Mouse (Mus musculus): ENCODE results near the gene Zfp217. TPM values are rescaled to one million over a fixed set of nuclear protein-coding genes. Genes with fewer than 3 reads are reported as not detected.

Zfp217 gene
- 5.2 and 10.4 TPM in 2 replicates for polyA plus RNA-seq (2012; rRNA removed)

DNA sequence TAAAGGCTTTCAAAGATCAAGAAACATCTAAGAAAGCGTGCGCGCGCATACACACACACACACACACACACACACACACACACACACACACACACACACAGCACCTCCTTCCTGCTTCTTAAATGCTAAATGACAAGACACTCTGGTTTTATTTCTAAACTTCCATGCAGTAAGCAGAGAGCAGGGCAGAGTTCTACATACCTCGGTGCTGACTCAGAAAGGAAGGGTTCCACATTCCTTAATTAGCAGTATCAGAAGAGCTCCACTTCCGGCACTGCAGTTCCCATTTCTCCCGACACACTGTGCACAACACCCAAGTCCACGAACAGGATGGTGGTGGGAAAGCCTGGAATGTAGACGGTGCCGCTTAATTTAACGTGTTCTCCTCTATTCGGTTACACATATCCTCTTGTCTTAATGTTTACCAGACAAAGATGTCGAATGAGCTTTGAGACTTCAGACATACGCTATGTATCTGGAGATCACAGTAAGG lies at the start of gene Zfp217:
Gene Zfp217, minus strand, starts transcription at position 443 of the 493 bp plus-strand sequence.
- 17% methylated on average over 14 of the region's 14 CpGs for WGBS
- Histone ChIP-seq H3K27me3 (ENCODE audit: control insufficient read depth, insufficient read depth, low read length) (no peaks in the 10 kb centered on the region), H3K4me1 (ENCODE audit: control insufficient read depth, insufficient read depth, insufficient read length, low read length) (peaks cover 10% of the 10 kb centered on the region; the same call in 1 of the 2 replicates), H3K27ac (ENCODE audit: insufficient read depth, low read depth, low read length) (peak within 1 kb of the TSS; percentile 81), H3K4me3 (ENCODE audit: low read depth, low read length) (no peak within 1 kb of the TSS), H3K36me3 (ENCODE audit: control insufficient read depth, insufficient read depth, low read length) (no peaks in the 10 kb centered on the region)
- TF ChIP-seq CTCF (IDR thresholded peaks at IDR 0.05; ENCODE audit: extremely low read depth, insufficient read length, insufficient replicate concordance, low read depth, low read length), result no peak
- no peak for TF ChIP-seq POLR2A (IDR thresholded peaks at IDR 0.05; ENCODE audit: low read depth, low read length)

DNA sequence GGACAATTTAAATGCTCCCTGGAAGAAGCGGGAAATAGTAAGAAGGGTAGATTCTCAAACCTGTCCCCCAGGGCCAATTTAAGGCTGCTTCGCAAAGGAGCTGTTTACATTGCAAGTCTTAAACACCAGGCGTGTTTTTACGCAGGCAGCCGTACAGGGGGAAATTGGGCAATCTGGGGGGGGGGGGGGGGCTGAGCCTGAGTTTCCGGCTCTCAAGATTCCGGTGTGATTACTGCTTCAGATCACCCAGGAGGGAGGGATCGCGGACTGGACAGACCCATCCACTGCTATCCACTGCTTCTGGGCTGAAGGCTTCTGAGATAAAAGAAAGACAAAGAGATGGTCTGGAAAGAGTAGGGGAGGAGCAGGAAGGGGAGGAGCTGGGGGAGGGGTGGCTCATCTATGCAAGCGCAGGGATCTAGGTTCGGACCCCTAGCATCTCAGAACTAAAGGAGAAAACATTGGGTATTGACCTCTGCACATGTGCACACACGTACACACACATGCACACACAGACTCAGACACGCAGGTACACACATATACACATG lies 47.7 kb upstream of the Zfp217 start:
- H3K27me3 ChIP-seq (ENCODE audit: control insufficient read depth, insufficient read depth, low read length), result no peaks in the 10 kb centered on the region
- H3K36me3 ChIP-seq (ENCODE audit: control insufficient read depth, insufficient read depth, low read length), result no peaks in the 10 kb centered on the region
- peaks cover 10% of the 10 kb centered on the region; the same call in 1 of the 2 replicates for H3K4me1 ChIP-seq (ENCODE audit: control insufficient read depth, insufficient read depth, insufficient read length, low read length)
- 81% methylated on average over 13 of the region's 13 CpGs for WGBS
- H3K27ac ChIP-seq (ENCODE audit: insufficient read depth, low read depth, low read length), result no peak overlapping the region
- no peak for TF ChIP-seq CTCF (IDR thresholded peaks at IDR 0.05; ENCODE audit: extremely low read depth, insufficient read length, insufficient replicate concordance, low read depth, low read length)
- TF ChIP-seq POLR2A (IDR thresholded peaks at IDR 0.05; ENCODE audit: low read depth, low read length), result no peak
- H3K4me3 ChIP-seq (ENCODE audit: low read depth, low read length), result no peak overlapping the region

- Histone ChIP-seq H3K27ac (ENCODE audit: insufficient read depth, low read depth, low read length) (no peak overlapping the region), H3K4me3 (ENCODE audit: low read depth, low read length) (no peak overlapping the region), H3K27me3 (ENCODE audit: control insufficient read depth, insufficient read depth, low read length) (no peaks in the 10 kb centered on the region), H3K4me1 (ENCODE audit: control insufficient read depth, insufficient read depth, insufficient read length, low read length) (peaks cover 11% of the 10 kb centered on the region; the same call in 1 of the 2 replicates), H3K36me3 (ENCODE audit: control insufficient read depth, insufficient read depth, low read length) (no peaks in the 10 kb centered on the region)
- WGBS, result 95% methylated on average over 12 of the region's 12 CpGs
- TF ChIP-seq CTCF (IDR thresholded peaks at IDR 0.05; ENCODE audit: extremely low read depth, insufficient read length, insufficient replicate concordance, low read depth, low read length) (no peak), POLR2A (IDR thresholded peaks at IDR 0.05; ENCODE audit: low read depth, low read length) (no peak)
Observed at GRCm38 (mm10) chr2:170194845-170195244, 46.9 kb upstream of the Zfp217 start.

DNA sequence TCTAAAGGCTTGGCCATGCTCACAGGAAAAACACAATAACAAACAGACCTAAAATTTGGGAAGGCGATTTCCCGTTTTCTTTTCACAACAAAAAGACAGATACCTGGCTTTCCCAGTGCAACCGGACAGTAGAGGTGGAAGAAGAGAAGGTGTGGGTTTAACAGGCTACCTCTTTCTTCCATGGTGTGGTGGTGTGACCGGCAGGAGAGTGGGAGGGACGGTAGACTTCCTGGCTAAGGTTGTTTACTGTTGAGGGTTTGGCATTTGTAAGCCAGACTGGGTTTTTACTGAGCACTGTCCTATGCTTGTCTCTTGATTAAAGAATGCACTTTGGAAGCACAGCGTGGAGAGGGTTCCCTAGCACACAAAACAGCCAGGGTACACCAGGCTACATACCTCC lies 45.9 kb upstream of the Zfp217 start:
- WGBS, result 24% methylated on average over 6 of the region's 6 CpGs
- H3K27me3 ChIP-seq (ENCODE audit: control insufficient read depth, insufficient read depth, low read length), result no peaks in the 10 kb centered on the region
- no peak overlapping the region for H3K4me3 ChIP-seq (ENCODE audit: low read depth, low read length)
- H3K4me1 ChIP-seq (ENCODE audit: control insufficient read depth, insufficient read depth, insufficient read length, low read length), result peaks cover 15% of the 10 kb centered on the region; the same call in 1 of the 2 replicates
- H3K27ac ChIP-seq (ENCODE audit: insufficient read depth, low read depth, low read length), result peak overlapping the region; percentile 96
- no peak for TF ChIP-seq CTCF (IDR thresholded peaks at IDR 0.05; ENCODE audit: extremely low read depth, insufficient read length, insufficient replicate concordance, low read depth, low read length)
- no peak for TF ChIP-seq POLR2A (IDR thresholded peaks at IDR 0.05; ENCODE audit: low read depth, low read length)
- H3K36me3 ChIP-seq (ENCODE audit: control insufficient read depth, insufficient read depth, low read length), result no peaks in the 10 kb centered on the region

- H3K27ac ChIP-seq (ENCODE audit: insufficient read depth, low read depth, low read length), result peak overlapping the region; percentile 96
Observed at GRCm38 (mm10) chr2:170193211-170193610, 45.3 kb upstream of the Zfp217 start.

DNA sequence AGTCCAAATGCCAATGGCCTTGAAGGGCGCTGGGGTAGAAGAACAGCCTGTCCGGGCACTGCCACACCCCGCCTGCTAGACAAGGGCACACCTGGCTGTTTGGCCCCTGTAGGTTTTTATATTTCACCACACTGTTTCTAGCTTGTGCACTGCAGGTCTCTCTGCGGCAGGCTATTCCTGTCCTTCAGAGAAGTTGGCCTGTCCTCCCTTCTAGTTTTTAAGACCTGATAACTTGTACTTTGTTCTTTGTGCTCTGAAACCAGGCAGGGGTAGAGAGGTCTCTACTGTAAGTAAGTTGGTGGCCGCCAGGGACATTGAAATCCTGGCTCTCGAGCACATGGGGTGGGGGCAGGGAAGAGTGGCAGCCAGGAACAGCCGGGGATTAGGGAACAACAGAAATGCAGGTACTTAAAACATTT lies 44.8 kb upstream of the Zfp217 start:
- Histone ChIP-seq H3K36me3 (ENCODE audit: control insufficient read depth, insufficient read depth, low read length) (no peaks in the 10 kb centered on the region), H3K27me3 (ENCODE audit: control insufficient read depth, insufficient read depth, low read length) (no peaks in the 10 kb centered on the region), H3K27ac (ENCODE audit: insufficient read depth, low read depth, low read length) (peak overlapping the region; percentile 96), H3K4me3 (ENCODE audit: low read depth, low read length) (no peak overlapping the region), H3K4me1 (ENCODE audit: control insufficient read depth, insufficient read depth, insufficient read length, low read length) (peaks cover 15% of the 10 kb centered on the region)
- TF ChIP-seq CTCF (IDR thresholded peaks at IDR 0.05; ENCODE audit: extremely low read depth, insufficient read length, insufficient replicate concordance, low read depth, low read length) (peak; percentile 31; the same call in 1 of the 2 replicates), POLR2A (IDR thresholded peaks at IDR 0.05; ENCODE audit: low read depth, low read length) (no peak)
- WGBS, result 12% methylated on average over 7 of the region's 7 CpGs

More at GRCm38 (mm10) chr2:170193211-170193610, 45.3 kb upstream of the Zfp217 start:
- WGBS, result 8% methylated on average over 10 of the region's 10 CpGs
- Histone ChIP-seq H3K4me1 (ENCODE audit: control insufficient read depth, insufficient read depth, insufficient read length, low read length) (peaks cover 15% of the 10 kb centered on the region), H3K4me3 (ENCODE audit: low read depth, low read length) (peak overlapping the region; percentile 37), H3K27me3 (ENCODE audit: control insufficient read depth, insufficient read depth, low read length) (no peaks in the 10 kb centered on the region), H3K36me3 (ENCODE audit: control insufficient read depth, insufficient read depth, low read length) (no peaks in the 10 kb centered on the region)
- TF ChIP-seq POLR2A (IDR thresholded peaks at IDR 0.05; ENCODE audit: low read depth, low read length) (no peak), CTCF (IDR thresholded peaks at IDR 0.05; ENCODE audit: extremely low read depth, insufficient read length, insufficient replicate concordance, low read depth, low read length) (no peak)

GRCm38 (mm10) chr2:170188721-170189120 lies 40.8 kb upstream of the Zfp217 start:
- Histone ChIP-seq H3K36me3 (ENCODE audit: control insufficient read depth, insufficient read depth, low read length) (no peaks in the 10 kb centered on the region), H3K4me3 (ENCODE audit: low read depth, low read length) (no peak overlapping the region), H3K4me1 (ENCODE audit: control insufficient read depth, insufficient read depth, insufficient read length, low read length) (peaks cover 16% of the 10 kb centered on the region), H3K27me3 (ENCODE audit: control insufficient read depth, insufficient read depth, low read length) (no peaks in the 10 kb centered on the region), H3K27ac (ENCODE audit: insufficient read depth, low read depth, low read length) (no peak overlapping the region)
- 22% methylated on average over 7 of the region's 7 CpGs for WGBS
- TF ChIP-seq CTCF (IDR thresholded peaks at IDR 0.05; ENCODE audit: extremely low read depth, insufficient read length, insufficient replicate concordance, low read depth, low read length) (no peak), POLR2A (IDR thresholded peaks at IDR 0.05; ENCODE audit: low read depth, low read length) (no peak)
